Mouse (Mus musculus) testis, adult 2 months (tissue): ENCODE measurements around the gene Pcare.

ENCODE experiments used
- CTCF ChIP-seq: fragments of 200-500 bp; IDR thresholded peaks from 2 replicates; pipeline ENCODE4 v1.5.1; 2012; ENCODE audit warnings: low read depth, mild to moderate bottlenecking, inconsistent platforms, low read length, moderate library complexity; ENCODE audit not compliant: control insufficient read depth, insufficient read depth, insufficient replicate concordance
- POLR2A ChIP-seq: fragments of 200-500 bp; IDR thresholded peaks from 2 replicates; pipeline ENCODE4 v1.6.1; 2012; ENCODE audit warnings: low read depth, mild to moderate bottlenecking, inconsistent platforms, low read length, moderate library complexity; ENCODE audit not compliant: control insufficient read depth

DNA sequence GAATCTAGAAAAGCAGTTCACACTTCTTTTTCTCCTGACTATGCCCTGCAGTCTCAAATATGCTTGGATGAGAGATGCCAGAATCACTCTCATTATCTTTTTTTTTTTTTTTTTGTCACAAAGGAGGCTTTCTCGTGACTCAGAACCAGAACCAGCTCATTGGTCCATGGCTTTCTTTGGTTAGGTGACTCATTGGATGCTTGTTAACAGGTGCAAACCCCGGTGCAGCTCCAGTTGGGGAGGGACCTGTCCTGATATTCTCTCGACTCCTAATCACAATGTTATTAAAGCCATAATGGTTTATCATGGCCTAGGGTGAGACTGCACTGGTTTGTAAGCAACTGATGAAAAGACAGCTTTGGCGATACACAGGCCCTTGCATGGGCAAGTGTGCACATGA is 21.5 kb upstream of the Pcare start:
- no peak for TF ChIP-seq CTCF
- no peak for TF ChIP-seq POLR2A
